24 mouse cellular contexts compared by ENCODE assay signal in genomic region chr6:50400234-50400633, GRCm38 (mm10). TPM values are rescaled to one million over a fixed set of nuclear protein-coding genes. Genes with fewer than 3 reads are reported as not detected.
DNase-seq lines count a peak whose midpoint lies in the region; ATAC-seq and TF ChIP-seq lines count a peak whose summit lies in the region.
"Had no signal": no experiment of that assay in that cellular context is flagged by ENCODE, and none has a peak within 500 bp of the region (broad histone marks: within the 10 kb centered on the region; RNA-seq: fewer than 3 reads in every experiment).

No protein-coding gene starts in this region.

- H3K27me3 ChIP-seq in forebrain, postnatal 0 days (ENCODE audit: insufficient read depth, low read length) = no peaks in the 10 kb centered on the region
- H3K27me3 ChIP-seq in forebrain, embryonic 13.5 days = no peaks in the 10 kb centered on the region
- no peaks in the 10 kb centered on the region for H3K27me3 ChIP-seq in kidney, postnatal 0 days (ENCODE audit: insufficient read depth, low read length)
- H3K27me3 ChIP-seq in midbrain, embryonic 10.5 days (ENCODE audit: low read depth, poor library complexity, severe bottlenecking) = no peaks in the 10 kb centered on the region
- H3K27me3 ChIP-seq: hindbrain, embryonic 12.5 days; hindbrain, embryonic 15.5 days; Patski had no signal

- no peak for DNase-seq in forebrain, postnatal 0 days
- DNase-seq in kidney, postnatal 0 days (ENCODE audit: low spot score) = no peak
- DNase-seq in kidney, adult 18-20 months = no peak
- peak; percentile 53 for DNase-seq in telencephalon, adult 2 months (ENCODE audit: low read depth, low spot score)
- DNase-seq in midbrain, embryonic 10.5 days (ENCODE audit: low spot score) = no peak
- no peak for DNase-seq in thymus, postnatal 4 days
- DNase-seq: adrenal gland, adult 2 months; adrenal gland, postnatal 14 days; cerebellum, adult 11-12 months; cerebellum, adult 8-10 months; cerebellum, postnatal 10 days; cerebellum, postnatal 36 days; gastrocnemius, adult 2 months; gastrocnemius, postnatal 14 days; heart, adult 11 months had no signal

- H3K27ac ChIP-seq in forebrain, postnatal 0 days (ENCODE audit: low read depth, low read length) = 0 out of 2 replicates have a peak overlapping the region, but pooled peaks have one; percentile 0
- no peak overlapping the region for H3K27ac ChIP-seq in forebrain, embryonic 13.5 days
- H3K27ac ChIP-seq in kidney, postnatal 0 days = peak overlapping the region; percentile 25
- peak overlapping the region; percentile 51; the same call in 1 of the 2 replicates for H3K27ac ChIP-seq in cortical plate, adult 2 months (ENCODE audit: insufficient read depth, low read length)
- no peak overlapping the region for H3K27ac ChIP-seq in midbrain, embryonic 10.5 days (replicated peaks)
- H3K27ac ChIP-seq: forebrain, embryonic 10.5 days; gastrocnemius, adult 2 months; hindbrain, embryonic 12.5 days; hindbrain, embryonic 15.5 days had no signal

- no peak for TF ChIP-seq POLR2A in cortical plate, adult 2 months (IDR thresholded peaks at IDR 0.05; ENCODE audit: extremely low read depth, insufficient read depth, low read length)

- H3K4me3 ChIP-seq in forebrain, postnatal 0 days (ENCODE audit: low read depth, low read length) = no peak overlapping the region
- no peak overlapping the region for H3K4me3 ChIP-seq in forebrain, embryonic 13.5 days
- no peak overlapping the region for H3K4me3 ChIP-seq in kidney, postnatal 0 days (replicated peaks; ENCODE audit: low read depth, low read length)
- no peak overlapping the region for H3K4me3 ChIP-seq in cortical plate, adult 2 months (ENCODE audit: insufficient read depth, low read length)
- H3K4me3 ChIP-seq in midbrain, embryonic 10.5 days = no peak overlapping the region
- H3K4me3 ChIP-seq: forebrain, embryonic 10.5 days; gastrocnemius, adult 2 months; hindbrain, embryonic 12.5 days; hindbrain, embryonic 15.5 days had no signal

- H3K4me1 ChIP-seq in forebrain, postnatal 0 days (ENCODE audit: insufficient read depth) = no peaks in the 10 kb centered on the region
- H3K4me1 ChIP-seq in forebrain, embryonic 13.5 days = no peaks in the 10 kb centered on the region
- peaks cover 17% of the 10 kb centered on the region for H3K4me1 ChIP-seq in kidney, postnatal 0 days (replicated peaks; ENCODE audit: insufficient read depth, low read length)
- H3K4me1 ChIP-seq in cortical plate, adult 2 months (ENCODE audit: control insufficient read depth, insufficient read depth, low read length) = peaks cover 23% of the 10 kb centered on the region
- H3K4me1 ChIP-seq in midbrain, embryonic 10.5 days = peaks cover 13% of the 10 kb centered on the region
- H3K4me1 ChIP-seq: hindbrain, embryonic 15.5 days had no signal

- H3K36me3 ChIP-seq in forebrain, postnatal 0 days (ENCODE audit: insufficient read depth) = no peaks in the 10 kb centered on the region
- H3K36me3 ChIP-seq in forebrain, embryonic 13.5 days (ENCODE audit: poor library complexity, severe bottlenecking) = no peaks in the 10 kb centered on the region
- H3K36me3 ChIP-seq in kidney, postnatal 0 days (ENCODE audit: insufficient read depth, low read length) = no peaks in the 10 kb centered on the region
- no peaks in the 10 kb centered on the region for H3K36me3 ChIP-seq in midbrain, embryonic 10.5 days
- H3K36me3 ChIP-seq: forebrain, embryonic 10.5 days; G1E; hindbrain, embryonic 12.5 days; hindbrain, embryonic 15.5 days had no signal

- no peak for ATAC-seq in forebrain, postnatal 0 days
- no peak for ATAC-seq in forebrain, embryonic 13.5 days
- no peak for ATAC-seq in kidney, postnatal 0 days (replicated peaks; ENCODE audit: low FRiP score, low read depth)
- ATAC-seq: forebrain, embryonic 14.5 days; Patski had no signal

- 81% methylated on average over 6 of the region's 6 CpGs for WGBS in forebrain, postnatal 0 days
- 85% methylated on average over 6 of the region's 6 CpGs for WGBS in forebrain, embryonic 13.5 days
- whole genome bisulfite sequencing in kidney, postnatal 0 days = 81% methylated on average over 6 of the region's 6 CpGs
- 91% methylated on average over 6 of the region's 6 CpGs for WGBS in midbrain, embryonic 10.5 days

- no peaks in the 10 kb centered on the region for H3K9me3 ChIP-seq in forebrain, postnatal 0 days (ENCODE audit: low read length)
- no peaks in the 10 kb centered on the region for H3K9me3 ChIP-seq in forebrain, embryonic 13.5 days (replicated peaks)
- H3K9me3 ChIP-seq in kidney, postnatal 0 days (replicated peaks; ENCODE audit: low read length) = no peaks in the 10 kb centered on the region
- H3K9me3 ChIP-seq in midbrain, embryonic 10.5 days (replicated peaks) = no peaks in the 10 kb centered on the region
- H3K9me3 ChIP-seq: forebrain, embryonic 10.5 days; G1E; hindbrain, embryonic 12.5 days; hindbrain, embryonic 15.5 days had no signal

- H3K9ac ChIP-seq in forebrain, postnatal 0 days = no peak overlapping the region
- no peak overlapping the region for H3K9ac ChIP-seq in forebrain, embryonic 13.5 days
- H3K9ac ChIP-seq in kidney, postnatal 0 days (ENCODE audit: low read depth, low read length) = no peak overlapping the region
- H3K9ac ChIP-seq: hindbrain, embryonic 12.5 days; hindbrain, embryonic 15.5 days had no signal

- no peak for TF ChIP-seq CTCF in forebrain, postnatal 0 days (IDR thresholded peaks at IDR 0.05; ENCODE audit: low read depth)
- TF ChIP-seq CTCF in kidney, postnatal 0 days (IDR thresholded peaks at IDR 0.05; ENCODE audit: low read depth) = no peak
- TF ChIP-seq CTCF in cortical plate, adult 2 months (IDR thresholded peaks at IDR 0.05; ENCODE audit: extremely low read depth, insufficient read depth, low read length) = no peak

- H3K4me2 ChIP-seq in forebrain, postnatal 0 days (ENCODE audit: low read depth) = no peak overlapping the region
- no peak overlapping the region for H3K4me2 ChIP-seq in forebrain, embryonic 13.5 days
- no peak overlapping the region for H3K4me2 ChIP-seq in kidney, postnatal 0 days (ENCODE audit: low read length)
- H3K4me2 ChIP-seq: heart, embryonic 11.5 days; hindbrain, embryonic 12.5 days; hindbrain, embryonic 15.5 days had no signal

RNA-seq across cellular contexts. Expression of gene Osbpl3, which starts 55.8 kb away (rescaled TPM):
- 9.5 and 12.8 TPM in 2 replicates for total RNA-seq in forebrain, postnatal 0 days (2014; rRNA removed)
- 4.8 and 5.6 TPM in 2 replicates for polyA plus RNA-seq in forebrain, postnatal 0 days (2015; fragmentation: Nextera tagmentation; extraction: Ambion mirVana)
- polyA plus RNA-seq in forebrain, embryonic 13.5 days (2015; fragmentation: Nextera tagmentation; extraction: Ambion mirVana) = 4.5 and 4.7 TPM in 2 replicates
- polyA plus RNA-seq in kidney, postnatal 0 days (2015; fragmentation: Nextera tagmentation; extraction: Ambion mirVana) = 17.4 and 19.7 TPM in 2 replicates
- 26.1 and 32.2 TPM in 2 replicates for polyA plus RNA-seq in cortical plate, adult 2 months (2012; rRNA removed)
- 6.7 and 7.3 TPM in 2 replicates for polyA plus RNA-seq in midbrain, embryonic 10.5 days (2016; fragmentation: Nextera tagmentation; extraction: Ambion mirVana)
- polyA plus RNA-seq: G1E had no signal

Comparison
In these comparisons a context has a peak if more than half of its experiments do, and no peak if none do; other contexts are left out.
1. H3K27ac ChIP-seq: peak in forebrain, postnatal 0 days (single experiment), kidney, postnatal 0 days (single experiment) and cortical plate, adult 2 months (single experiment); none in forebrain, embryonic 13.5 days (single experiment) and midbrain, embryonic 10.5 days (single experiment).